Mouse (Mus musculus): Measurements from ENCODE around the gene Vamp1. TPM values are rescaled to one million over a fixed set of nuclear protein-coding genes. Genes with fewer than 3 reads are reported as not detected.

Gene Vamp1
- polyA plus RNA-seq, 2 experiments = 2.4 to 16.2 TPM

GRCm38 (mm10) chr6:125222146-125222545 lies 6.8 kb downstream of the Vamp1 start:
- Histone ChIP-seq H3K4me1 (ENCODE audit: control insufficient read depth, insufficient read depth, low read length) (no peaks in the 10 kb centered on the region), H3K9me3 (ENCODE audit: control insufficient read depth, low read length) (no peaks in the 10 kb centered on the region), H3K36me3 (ENCODE audit: control insufficient read depth, insufficient read depth, low read length) (peaks cover 6% of the 10 kb centered on the region; the same call in 1 of the 2 replicates), H3K9ac (ENCODE audit: low read depth, low read length, severe bottlenecking) (no peak overlapping the region), H3K27ac (replicated peaks; ENCODE audit: low read depth, low read length) (no peak overlapping the region), H3K4me3 (replicated peaks; ENCODE audit: low read length) (no peak overlapping the region), H3K4me2 (replicated peaks; ENCODE audit: low read depth, low read length, severe bottlenecking) (no peak overlapping the region), H3K27me3 (ENCODE audit: control insufficient read depth, insufficient read depth, low read length) (no peaks in the 10 kb centered on the region)
- DNase-seq (ENCODE audit: low spot score) (no peak), ATAC-seq (ENCODE audit: low FRiP score, low read depth) (no peak)
- no peak for TF ChIP-seq POLR2A (IDR thresholded peaks at IDR 0.05; ENCODE audit: borderline replicate concordance, extremely low read depth, insufficient read depth, insufficient read length)
- WGBS = 83% methylated on average over 2 of the region's 2 CpGs

GRCm38 (mm10) chr6:125222577-125222976 lies 7.2 kb downstream of the Vamp1 start:
- no peak for ATAC-seq (ENCODE audit: low FRiP score, low read depth)
- Histone ChIP-seq H3K36me3 (ENCODE audit: control insufficient read depth, insufficient read depth, low read length) (peaks cover 6% of the 10 kb centered on the region; the same call in 1 of the 2 replicates), H3K4me3 (replicated peaks; ENCODE audit: low read length) (no peak overlapping the region), H3K4me2 (replicated peaks; ENCODE audit: low read depth, low read length, severe bottlenecking) (no peak overlapping the region), H3K27ac (replicated peaks; ENCODE audit: low read depth, low read length) (no peak overlapping the region), H3K4me1 (ENCODE audit: control insufficient read depth, insufficient read depth, low read length) (no peaks in the 10 kb centered on the region), H3K9me3 (ENCODE audit: control insufficient read depth, low read length) (no peaks in the 10 kb centered on the region), H3K9ac (ENCODE audit: low read depth, low read length, severe bottlenecking) (no peak overlapping the region), H3K27me3 (ENCODE audit: control insufficient read depth, insufficient read depth, low read length) (no peaks in the 10 kb centered on the region)
- WGBS = 79% methylated on average over 3 of the region's 3 CpGs
- no peak for TF ChIP-seq POLR2A (IDR thresholded peaks at IDR 0.05; ENCODE audit: borderline replicate concordance, extremely low read depth, insufficient read depth, insufficient read length)
- DNase-seq (ENCODE audit: low spot score) = no peak

GRCm38 (mm10) chr6:125225518-125226115 lies 10.3 kb downstream of the Vamp1 start:
- TF ChIP-seq POLR2A (IDR thresholded peaks at IDR 0.05; ENCODE audit: borderline replicate concordance, extremely low read depth, insufficient read depth, insufficient read length) = no peak

GRCm38 (mm10) chr6:125230571-125230970 lies 15.2 kb downstream of the Vamp1 start:
- H3K36me3 ChIP-seq (ENCODE audit: control insufficient read depth, insufficient read depth, low read length) = no peaks in the 10 kb centered on the region
- H3K27me3 ChIP-seq (ENCODE audit: control insufficient read depth, insufficient read depth, low read length) = no peaks in the 10 kb centered on the region
- WGBS = 60% methylated on average over 9 of the region's 9 CpGs
- H3K4me2 ChIP-seq (replicated peaks; ENCODE audit: low read depth, low read length, severe bottlenecking) = no peak overlapping the region
- no peak overlapping the region for H3K27ac ChIP-seq (replicated peaks; ENCODE audit: low read depth, low read length)
- no peaks in the 10 kb centered on the region for H3K9me3 ChIP-seq (ENCODE audit: control insufficient read depth, low read length)
- H3K4me1 ChIP-seq (ENCODE audit: control insufficient read depth, insufficient read depth, low read length) = peaks cover 5% of the 10 kb centered on the region
- DNase-seq (ENCODE audit: low spot score) = no peak
- ATAC-seq (ENCODE audit: low FRiP score, low read depth) = no peak
- no peak overlapping the region for H3K9ac ChIP-seq (ENCODE audit: low read depth, low read length, severe bottlenecking)
- H3K4me3 ChIP-seq (replicated peaks; ENCODE audit: low read length) = no peak overlapping the region
- TF ChIP-seq POLR2A (IDR thresholded peaks at IDR 0.05; ENCODE audit: borderline replicate concordance, extremely low read depth, insufficient read depth, insufficient read length) = no peak

More at GRCm38 (mm10) chr6:125225518-125226115, 10.3 kb downstream of the Vamp1 start:
- Histone ChIP-seq H3K4me2 (replicated peaks; ENCODE audit: low read depth, low read length, severe bottlenecking) (no peak overlapping the region), H3K27me3 (ENCODE audit: control insufficient read depth, insufficient read depth, low read length) (no peaks in the 10 kb centered on the region), H3K4me1 (ENCODE audit: control insufficient read depth, insufficient read depth, low read length) (no peaks in the 10 kb centered on the region), H3K9ac (ENCODE audit: low read depth, low read length, severe bottlenecking) (no peak overlapping the region), H3K27ac (replicated peaks; ENCODE audit: low read depth, low read length) (no peak overlapping the region), H3K9me3 (ENCODE audit: control insufficient read depth, low read length) (no peaks in the 10 kb centered on the region), H3K4me3 (replicated peaks; ENCODE audit: low read length) (no peak overlapping the region), H3K36me3 (ENCODE audit: control insufficient read depth, insufficient read depth, low read length) (peaks cover 6% of the 10 kb centered on the region; the same call in 1 of the 2 replicates)
- DNase-seq (ENCODE audit: low spot score) (no peak), ATAC-seq (ENCODE audit: low FRiP score, low read depth) (no peak)
- 83% methylated on average over 5 of the region's 5 CpGs for WGBS

- peak within 1 kb of the TSS; percentile 46 for H3K27ac ChIP-seq (replicated peaks; ENCODE audit: low read depth, low read length)
- H3K4me2 ChIP-seq (replicated peaks; ENCODE audit: low read depth, low read length, severe bottlenecking) = peak within 1 kb of the TSS; percentile 91
- H3K9me3 ChIP-seq (ENCODE audit: control insufficient read depth, low read length) = no peaks in the 10 kb centered on the region
- DNase-seq (ENCODE audit: low spot score) = peak; percentile 57
- peak within 1 kb of the TSS; percentile 46 for H3K4me3 ChIP-seq (replicated peaks; ENCODE audit: low read length)
- WGBS = 5% methylated on average over 16 of the region's 16 CpGs
- H3K27me3 ChIP-seq (ENCODE audit: control insufficient read depth, insufficient read depth, low read length) = no peaks in the 10 kb centered on the region
- H3K4me1 ChIP-seq (ENCODE audit: control insufficient read depth, insufficient read depth, low read length) = peaks cover 5% of the 10 kb centered on the region
- no peaks in the 10 kb centered on the region for H3K36me3 ChIP-seq (ENCODE audit: control insufficient read depth, insufficient read depth, low read length)
- no peak for TF ChIP-seq POLR2A (IDR thresholded peaks at IDR 0.05; ENCODE audit: borderline replicate concordance, extremely low read depth, insufficient read depth, insufficient read length)
- peak; percentile 35; the same call in 1 of the 2 replicates for ATAC-seq (ENCODE audit: low FRiP score, low read depth)
- peak within 1 kb of the TSS; percentile 77 for H3K9ac ChIP-seq (ENCODE audit: low read depth, low read length, severe bottlenecking)
Measured at GRCm38 (mm10) chr6:125231117-125232044, 16.0 kb downstream of the Vamp1 start, which contains the start of gene Tapbpl. Gene Tapbpl (minus strand): TSS chr6:125231860.
